Mouse (Mus musculus) midbrain, embryonic 12.5 days (tissue): ENCODE measurements around the gene Ces5a. TPM values are rescaled to one million over a fixed set of nuclear protein-coding genes. Genes with fewer than 3 reads are reported as not detected.
A peak's percentile ranks its signal among the peaks of the same experiment; 100 is the strongest.

ENCODE experiments used
- ATAC-seq: fragments of 200-750 bp; cut with Nextera tagmentation; 2 replicates; pipeline ENCODE4 v1.8.0; 2017; ENCODE audit warnings: low read depth, moderate TSS enrichment, moderate library complexity; ENCODE audit not compliant: low FRiP score
- H3K27ac ChIP-seq: fragments of 300-500 bp; sonication (generic); replicated peaks from 2 replicates; pipeline ENCODE4 v1.5.1; 2016; ENCODE audit warnings: mild to moderate bottlenecking
- H3K27me3 ChIP-seq: fragments of 300-500 bp; sonication (generic); 2 replicates; pipeline ENCODE4 v1.6.1; 2016; ENCODE audit warnings: mild to moderate bottlenecking
- H3K36me3 ChIP-seq: fragments of 300-500 bp; sonication (generic); 2 replicates; pipeline ENCODE4 v1.6.1; 2016
- H3K4me1 ChIP-seq: fragments of 300-500 bp; sonication (generic); 2 replicates; pipeline ENCODE4 v1.6.1; 2016
- H3K4me2 ChIP-seq: fragments of 300-500 bp; sonication (generic); replicated peaks from 2 replicates; pipeline ENCODE4 v1.6.1; 2016; ENCODE audit warnings: mild to moderate bottlenecking, moderate library complexity
- H3K4me3 ChIP-seq: fragments of 300-500 bp; sonication (generic); 2 replicates; pipeline ENCODE4 v1.5.1; 2016; ENCODE audit warnings: mild to moderate bottlenecking
- H3K9ac ChIP-seq: fragments of 300-500 bp; sonication (generic); replicated peaks from 2 replicates; pipeline ENCODE4 v1.6.1; 2016; ENCODE audit warnings: mild to moderate bottlenecking, moderate library complexity
- H3K9me3 ChIP-seq: fragments of 300-500 bp; sonication (generic); 2 replicates; pipeline ENCODE4 v1.6.1; 2016; ENCODE audit warnings: mild to moderate bottlenecking
- WGBS: fragments of 180-500 bp; shearing (Covaris S2); methylation state at CpG from one replicate; pipeline ENCODE4 v1.1.7; 2016; 5-methylcytosine and 5-hydroxymethylcytosine counted together
- polyA plus RNA-seq: library from polyadenylated mRNA; unstranded; fragments of >200 nt; fragmentation: Nextera tagmentation; extraction: Ambion mirVana; gene quantifications from 2 replicates; pipeline ENCODE4 v1.2.1, GENCODE M21; 2016

Gene Ces5a
- not detected in 2 replicates for polyA plus RNA-seq

- H3K36me3 ChIP-seq, result no peaks in the 10 kb centered on the region
- H3K27me3 ChIP-seq, result no peaks in the 10 kb centered on the region
- no peak for ATAC-seq
- 93% methylated on average over 5 of the region's 5 CpGs for WGBS
- H3K27ac ChIP-seq, result no peak within 1 kb of the TSS
- no peak within 1 kb of the TSS for H3K9ac ChIP-seq
- H3K4me1 ChIP-seq, result no peaks in the 10 kb centered on the region
- H3K4me2 ChIP-seq, result no peak within 1 kb of the TSS
- H3K4me3 ChIP-seq, result no peak within 1 kb of the TSS
- no peaks in the 10 kb centered on the region for H3K9me3 ChIP-seq
Observed at GRCm38 (mm10) chr8:93535730-93536129, at the start of gene Ces5a. TSS of gene Ces5a (minus strand) at chr8:93535830.

DNA sequence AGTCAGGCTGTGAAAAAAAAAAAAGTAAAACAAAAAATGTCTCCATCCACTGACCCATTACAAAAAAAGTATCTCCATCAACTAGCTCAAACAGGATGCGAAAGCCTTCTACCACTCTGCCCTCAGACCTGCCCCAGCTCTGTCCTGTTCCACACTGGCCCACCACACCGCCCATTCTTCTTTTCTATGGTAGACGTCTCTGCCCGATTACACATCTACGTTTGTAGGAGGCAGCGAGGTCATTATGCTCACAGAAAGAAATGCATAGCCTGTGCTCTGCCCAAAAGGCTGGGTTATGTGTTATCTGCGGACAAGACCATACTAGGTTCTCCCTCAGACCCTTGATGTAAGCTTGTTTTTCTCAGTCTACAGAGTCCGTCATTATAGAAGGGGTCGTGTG lies 37.2 kb upstream of the Ces5a start:
- Histone ChIP-seq H3K27me3 (no peaks in the 10 kb centered on the region), H3K4me2 (no peak overlapping the region), H3K4me1 (peaks cover 43% of the 10 kb centered on the region), H3K36me3 (no peaks in the 10 kb centered on the region), H3K27ac (peak overlapping the region; percentile 67), H3K9me3 (0 out of 2 replicates have a peak, but pooled peaks cover 8% of the 10 kb centered on the region), H3K9ac (no peak overlapping the region), H3K4me3 (no peak overlapping the region)
- ATAC-seq, result no peak
- 78% methylated on average over 9 of the region's 9 CpGs for WGBS

DNA sequence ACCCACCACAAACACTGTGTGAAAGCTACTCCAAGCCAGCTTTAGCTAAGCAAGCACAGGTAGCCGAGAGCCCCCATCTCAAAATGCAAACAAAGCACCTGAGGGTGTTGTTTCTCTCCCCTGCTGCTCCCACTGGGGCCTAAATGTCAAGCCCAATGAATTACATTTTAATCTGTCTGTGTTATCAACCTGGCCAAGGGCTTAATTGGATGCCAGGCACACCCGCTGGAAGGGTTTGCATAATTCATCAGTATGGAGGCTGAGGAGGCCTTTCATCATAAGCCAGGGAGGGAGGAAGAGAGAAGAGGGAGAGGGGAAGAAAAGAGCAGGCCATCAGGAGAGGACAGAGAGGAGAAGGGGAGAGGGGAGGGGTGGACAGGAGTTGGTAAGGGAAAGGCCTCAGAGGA lies 36.5 kb upstream of the Ces5a start:
- Histone ChIP-seq H3K4me1 (peaks cover 43% of the 10 kb centered on the region), H3K27ac (peak overlapping the region; percentile 67), H3K9ac (no peak overlapping the region), H3K4me2 (peak overlapping the region; percentile 2; the same call in 1 of the 2 replicates), H3K4me3 (no peak overlapping the region), H3K36me3 (no peaks in the 10 kb centered on the region), H3K27me3 (no peaks in the 10 kb centered on the region), H3K9me3 (0 out of 2 replicates have a peak, but pooled peaks cover 8% of the 10 kb centered on the region)
- WGBS, result 4% methylated on average over 2 of the region's 2 CpGs
- ATAC-seq, result peak; percentile 68

GRCm38 (mm10) chr8:93571369-93571985 lies 35.8 kb upstream of the Ces5a start:
- Histone ChIP-seq H3K27me3 (no peaks in the 10 kb centered on the region), H3K27ac (peak overlapping the region; percentile 67), H3K36me3 (no peaks in the 10 kb centered on the region), H3K4me2 (no peak overlapping the region), H3K9me3 (0 out of 2 replicates have a peak, but pooled peaks cover 8% of the 10 kb centered on the region), H3K4me1 (peaks cover 46% of the 10 kb centered on the region), H3K4me3 (no peak overlapping the region), H3K9ac (no peak overlapping the region)
- peak; percentile 44; the same call in 1 of the 2 replicates for ATAC-seq
- WGBS, result 9% methylated on average over 9 of the region's 9 CpGs

DNA sequence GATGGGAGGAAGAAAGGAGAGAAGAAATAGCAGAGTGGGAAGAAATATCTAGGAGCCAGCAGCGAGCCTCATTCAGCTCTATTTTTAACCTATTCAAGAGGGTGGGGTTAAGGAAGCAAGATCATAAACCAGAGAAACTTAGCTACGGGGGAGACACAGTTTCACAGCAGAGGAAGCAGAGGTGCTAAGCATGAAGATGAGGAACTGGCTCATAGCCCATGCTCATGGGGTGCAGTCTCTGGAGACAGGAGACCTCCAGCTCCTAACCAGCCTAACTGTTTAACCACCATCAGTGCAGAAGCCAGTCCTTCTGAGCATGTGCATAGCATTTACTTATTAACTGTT lies 34.5 kb upstream of the Ces5a start:
- Histone ChIP-seq H3K9me3 (0 out of 2 replicates have a peak, but pooled peaks cover 8% of the 10 kb centered on the region), H3K9ac (no peak overlapping the region), H3K27me3 (no peaks in the 10 kb centered on the region), H3K27ac (peak overlapping the region; percentile 68), H3K4me2 (0 out of 2 replicates have a peak overlapping the region, but pooled peaks have one; percentile 8), H3K36me3 (no peaks in the 10 kb centered on the region), H3K4me3 (no peak overlapping the region), H3K4me1 (peaks cover 46% of the 10 kb centered on the region)
- no peak for ATAC-seq
- WGBS, result 60% methylated on average over 2 of the region's 2 CpGs

DNA sequence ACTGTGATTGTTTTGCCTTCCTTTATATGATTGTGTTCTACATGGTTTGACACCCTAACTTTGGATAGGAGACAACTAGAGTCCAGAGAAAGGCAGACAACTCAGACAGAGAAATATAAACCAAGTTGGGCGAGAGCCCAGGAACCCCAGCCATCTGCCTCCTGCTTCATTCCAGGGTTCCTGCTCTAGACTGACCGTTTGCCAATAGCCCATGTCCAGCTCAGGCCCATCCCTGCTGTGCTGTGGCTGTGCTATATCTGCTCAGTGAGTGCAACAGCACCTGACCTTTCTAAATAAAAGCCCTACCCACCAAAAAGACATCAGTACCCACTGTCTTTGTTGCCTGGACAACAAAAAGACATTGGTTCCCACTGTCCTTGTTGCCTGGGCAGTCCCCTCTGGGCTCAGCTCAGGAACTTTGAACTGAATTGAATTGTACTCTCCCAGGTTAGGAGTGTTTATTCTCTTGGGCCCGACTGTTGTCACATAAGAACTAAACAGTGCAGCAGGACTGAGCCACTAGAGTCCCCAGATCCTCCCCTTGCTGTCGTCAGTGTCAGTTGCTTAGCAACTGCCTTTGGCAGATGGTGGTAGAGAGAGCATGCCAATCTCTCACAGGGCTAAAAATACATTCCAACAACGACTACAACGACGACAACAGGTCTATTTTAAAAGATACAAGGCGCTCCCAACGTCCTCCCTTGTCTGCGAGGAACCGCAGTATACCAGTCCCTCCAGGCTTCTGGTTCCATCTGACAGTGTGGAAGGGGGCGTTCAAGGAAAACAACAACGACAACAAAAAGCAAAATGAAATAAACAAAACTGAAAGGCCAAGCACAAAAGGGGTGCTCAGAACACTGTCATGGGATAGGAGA lies 33.9 kb upstream of the Ces5a start:
- 0 out of 2 replicates have a peak, but pooled peaks cover 8% of the 10 kb centered on the region for H3K9me3 ChIP-seq
- H3K4me1 ChIP-seq, result peaks cover 46% of the 10 kb centered on the region
- peak; percentile 64 for ATAC-seq
- H3K4me2 ChIP-seq, result 0 out of 2 replicates have a peak overlapping the region, but pooled peaks have one; percentile 8
- 41% methylated on average over 13 of the region's 13 CpGs for WGBS
- no peaks in the 10 kb centered on the region for H3K27me3 ChIP-seq
- no peak overlapping the region for H3K9ac ChIP-seq
- peak overlapping the region; percentile 68 for H3K27ac ChIP-seq
- H3K36me3 ChIP-seq, result no peaks in the 10 kb centered on the region
- no peak overlapping the region for H3K4me3 ChIP-seq

- Histone ChIP-seq H3K4me2 (no peak overlapping the region), H3K36me3 (no peaks in the 10 kb centered on the region), H3K27me3 (no peaks in the 10 kb centered on the region), H3K4me1 (peaks cover 44% of the 10 kb centered on the region), H3K27ac (no peak overlapping the region), H3K9ac (no peak overlapping the region), H3K9me3 (0 out of 2 replicates have a peak, but pooled peaks cover 8% of the 10 kb centered on the region), H3K4me3 (no peak overlapping the region)
- no peak for ATAC-seq
- WGBS, result 93% methylated on average over 3 of the region's 3 CpGs
Observed at GRCm38 (mm10) chr8:93568666-93569065, 33.0 kb upstream of the Ces5a start.

GRCm38 (mm10) chr8:93567086-93567485 lies 31.5 kb upstream of the Ces5a start:
- H3K36me3 ChIP-seq, result no peaks in the 10 kb centered on the region
- H3K27me3 ChIP-seq, result no peaks in the 10 kb centered on the region
- H3K27ac ChIP-seq, result no peak overlapping the region
- no peak for ATAC-seq
- no peak overlapping the region for H3K4me3 ChIP-seq
- 0 out of 2 replicates have a peak, but pooled peaks cover 8% of the 10 kb centered on the region for H3K9me3 ChIP-seq
- WGBS, result 81% methylated on average over 9 of the region's 9 CpGs
- H3K9ac ChIP-seq, result no peak overlapping the region
- no peak overlapping the region for H3K4me2 ChIP-seq
- peaks cover 32% of the 10 kb centered on the region for H3K4me1 ChIP-seq

- Histone ChIP-seq H3K27me3 (no peaks in the 10 kb centered on the region), H3K9ac (no peak overlapping the region), H3K27ac (no peak overlapping the region), H3K9me3 (0 out of 2 replicates have a peak, but pooled peaks cover 8% of the 10 kb centered on the region), H3K4me1 (peaks cover 9% of the 10 kb centered on the region), H3K4me2 (no peak overlapping the region), H3K4me3 (no peak overlapping the region), H3K36me3 (no peaks in the 10 kb centered on the region)
- no peak for ATAC-seq
- 85% methylated on average over 4 of the region's 4 CpGs for WGBS
Observed at GRCm38 (mm10) chr8:93564634-93565033, 29.0 kb upstream of the Ces5a start.

- Histone ChIP-seq H3K27ac (no peak overlapping the region), H3K4me3 (no peak overlapping the region), H3K36me3 (no peaks in the 10 kb centered on the region), H3K4me2 (no peak overlapping the region), H3K27me3 (no peaks in the 10 kb centered on the region), H3K9ac (no peak overlapping the region), H3K9me3 (0 out of 2 replicates have a peak, but pooled peaks cover 5% of the 10 kb centered on the region), H3K4me1 (0 out of 2 replicates have a peak, but pooled peaks cover 3% of the 10 kb centered on the region)
- WGBS, result 88% methylated on average over 7 of the region's 7 CpGs
- ATAC-seq, result no peak
Observed at GRCm38 (mm10) chr8:93563551-93563950, 27.9 kb upstream of the Ces5a start.

GRCm38 (mm10) chr8:93562557-93563210 lies 27.1 kb upstream of the Ces5a start:
- 0 out of 2 replicates have a peak, but pooled peaks cover 3% of the 10 kb centered on the region for H3K4me1 ChIP-seq
- H3K27me3 ChIP-seq, result no peaks in the 10 kb centered on the region
- H3K9ac ChIP-seq, result no peak overlapping the region
- no peak overlapping the region for H3K4me2 ChIP-seq
- no peak overlapping the region for H3K4me3 ChIP-seq
- H3K9me3 ChIP-seq, result no peaks in the 10 kb centered on the region
- WGBS, result 13% methylated on average over 6 of the region's 6 CpGs
- no peak for ATAC-seq
- H3K27ac ChIP-seq, result no peak overlapping the region
- H3K36me3 ChIP-seq, result no peaks in the 10 kb centered on the region
